In the genomic region with DNA sequence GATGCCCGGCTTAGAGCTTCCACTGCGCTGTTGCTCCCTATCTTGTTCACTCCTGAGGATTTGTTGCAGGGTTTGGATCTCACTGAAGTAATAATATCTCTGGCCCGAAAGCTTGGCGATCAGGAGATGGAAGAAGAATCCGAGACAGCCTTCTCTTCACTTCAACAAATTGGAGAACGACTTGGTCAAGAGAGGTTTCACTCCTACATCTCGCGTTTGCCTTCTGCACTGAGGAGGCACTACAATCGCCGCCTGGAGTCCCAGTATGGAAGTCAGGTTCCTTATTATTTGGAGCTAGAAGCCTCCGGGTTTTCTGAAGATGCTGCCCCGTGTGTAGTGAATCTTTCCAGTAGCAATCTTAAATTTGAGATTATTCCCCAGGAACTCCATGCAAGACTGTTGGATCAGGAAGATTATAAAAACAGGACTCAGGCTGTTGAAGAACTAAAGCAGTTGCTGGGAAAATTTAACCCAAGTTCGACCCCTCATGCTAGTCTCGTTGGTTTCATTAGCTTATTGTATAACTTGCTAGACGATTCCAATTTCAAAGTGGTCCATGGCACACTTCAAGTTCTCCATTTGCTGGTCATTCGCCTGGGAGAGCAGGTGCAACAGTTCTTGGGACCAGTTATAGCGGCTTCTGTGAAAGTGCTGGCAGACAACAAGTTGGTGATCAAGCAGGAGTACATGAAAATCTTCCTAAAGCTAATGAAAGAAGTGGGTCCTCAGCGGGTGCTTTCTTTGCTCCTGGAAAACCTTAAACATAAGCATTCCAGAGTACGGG, we compare ENCODE assay signal across 8 mouse cellular contexts. TPM values are rescaled to one million over a fixed set of nuclear protein-coding genes. Genes with fewer than 3 reads are reported as not detected.
DNase-seq lines count a peak whose midpoint lies in the region; ATAC-seq and TF ChIP-seq lines count a peak whose summit lies in the region.

No protein-coding gene starts in this region.

- H3K4me3 ChIP-seq in embryonic facial prominence, embryonic 10.5 days = peak overlapping the region; percentile 93
- H3K4me3 ChIP-seq in hindbrain, embryonic 15.5 days = peak overlapping the region; percentile 86
- H3K4me3 ChIP-seq in lung, embryonic 15.5 days = peak overlapping the region; percentile 96
- peak overlapping the region; percentile 90 for H3K4me3 ChIP-seq in stomach, postnatal 0 days (ENCODE audit: low read depth, low read length)

- no peak; the same call in 1 of the 2 replicates for TF ChIP-seq CTCF in stomach, postnatal 0 days (IDR thresholded peaks at IDR 0.05; ENCODE audit: low read depth)

- peak overlapping the region; percentile 77 for H3K9ac ChIP-seq in hindbrain, embryonic 15.5 days
- peak overlapping the region; percentile 97 for H3K9ac ChIP-seq in lung, embryonic 15.5 days
- H3K9ac ChIP-seq in stomach, postnatal 0 days (ENCODE audit: low read length) = peak overlapping the region; percentile 93

- H3K27me3 ChIP-seq in embryonic facial prominence, embryonic 10.5 days (replicated peaks; ENCODE audit: low read depth, poor library complexity, severe bottlenecking) = no peaks in the 10 kb centered on the region
- H3K27me3 ChIP-seq in hindbrain, embryonic 15.5 days = no peaks in the 10 kb centered on the region
- no peaks in the 10 kb centered on the region for H3K27me3 ChIP-seq in lung, embryonic 15.5 days
- H3K27me3 ChIP-seq in stomach, postnatal 0 days (ENCODE audit: control insufficient read depth, insufficient read depth, low read length) = no peaks in the 10 kb centered on the region

- WGBS in embryonic facial prominence, embryonic 10.5 days = 6% methylated on average over 19 of the region's 19 CpGs
- WGBS in hindbrain, embryonic 15.5 days = 3% methylated on average over 19 of the region's 19 CpGs
- 3% methylated on average over 19 of the region's 19 CpGs for WGBS in lung, embryonic 15.5 days
- WGBS in stomach, postnatal 0 days = 3% methylated on average over 19 of the region's 19 CpGs

- H3K27ac ChIP-seq in embryonic facial prominence, embryonic 10.5 days (replicated peaks) = peak overlapping the region; percentile 92
- peak overlapping the region; percentile 88 for H3K27ac ChIP-seq in hindbrain, embryonic 15.5 days (replicated peaks)
- peak overlapping the region; percentile 91 for H3K27ac ChIP-seq in lung, embryonic 15.5 days
- peak overlapping the region; percentile 95 for H3K27ac ChIP-seq in stomach, postnatal 0 days (replicated peaks)

- no peaks in the 10 kb centered on the region for H3K9me3 ChIP-seq in embryonic facial prominence, embryonic 10.5 days
- no peaks in the 10 kb centered on the region for H3K9me3 ChIP-seq in hindbrain, embryonic 15.5 days
- H3K9me3 ChIP-seq in lung, embryonic 15.5 days = no peaks in the 10 kb centered on the region
- no peaks in the 10 kb centered on the region for H3K9me3 ChIP-seq in stomach, postnatal 0 days (ENCODE audit: control insufficient read depth, low read length)

- TF ChIP-seq EP300 in stomach, postnatal 0 days (optimal IDR thresholded peaks at IDR 0.05) = no peak

- H3K36me3 ChIP-seq in embryonic facial prominence, embryonic 10.5 days (replicated peaks) = peaks cover 17% of the 10 kb centered on the region
- no peaks in the 10 kb centered on the region for H3K36me3 ChIP-seq in hindbrain, embryonic 15.5 days
- no peaks in the 10 kb centered on the region for H3K36me3 ChIP-seq in lung, embryonic 15.5 days
- no peaks in the 10 kb centered on the region for H3K36me3 ChIP-seq in stomach, postnatal 0 days (ENCODE audit: control insufficient read depth, insufficient read depth, low read length)

- peak; percentile 7 to 16 for DNase-seq in cerebellum, postnatal 14 days
- DNase-seq in cerebellum, adult 8-10 months = no peak
- peak; percentile 12 to 23 for DNase-seq in B cell, adult 2 months
- no peak for DNase-seq in embryonic facial prominence, embryonic 10.5 days (ENCODE audit: low spot score)
- no peak for DNase-seq in stomach, postnatal 0 days (ENCODE audit: low spot score)
- DNase-seq in layer of hippocampus, postnatal 36 days = no peak

- H3K4me1 ChIP-seq in embryonic facial prominence, embryonic 10.5 days = peaks cover 44% of the 10 kb centered on the region
- peaks cover 63% of the 10 kb centered on the region for H3K4me1 ChIP-seq in hindbrain, embryonic 15.5 days (replicated peaks)
- H3K4me1 ChIP-seq in lung, embryonic 15.5 days = peaks cover 37% of the 10 kb centered on the region
- H3K4me1 ChIP-seq in stomach, postnatal 0 days (replicated peaks; ENCODE audit: control insufficient read depth, insufficient read depth) = peaks cover 5% of the 10 kb centered on the region; the same call in 1 of the 2 replicates

- ATAC-seq in hindbrain, embryonic 15.5 days (ENCODE audit: low FRiP score, low read depth) = no peak
- no peak for ATAC-seq in lung, embryonic 15.5 days (ENCODE audit: borderline replicate concordance, extremely low read depth, low FRiP score, low TSS enrichment)
- no peak for ATAC-seq in stomach, postnatal 0 days (ENCODE audit: low FRiP score, low TSS enrichment)

- peak overlapping the region; percentile 92 for H3K4me2 ChIP-seq in hindbrain, embryonic 15.5 days
- H3K4me2 ChIP-seq in lung, embryonic 15.5 days = peak overlapping the region; percentile 87
- H3K4me2 ChIP-seq in stomach, postnatal 0 days (replicated peaks; ENCODE audit: low read depth) = peak overlapping the region; percentile 86

RNA-seq across cellular contexts. Expression of a gene that starts 1.2 kb away (rescaled TPM):
- polyA plus RNA-seq in embryonic facial prominence, embryonic 10.5 days (2016; fragmentation: Nextera tagmentation; extraction: Ambion mirVana) = 29.4 and 31.5 TPM in 2 replicates
- 22.6 and 23.2 TPM in 2 replicates for polyA plus RNA-seq in hindbrain, embryonic 15.5 days (2015; fragmentation: Nextera tagmentation; extraction: Ambion mirVana)
- polyA plus RNA-seq in lung, embryonic 15.5 days (2015; fragmentation: Nextera tagmentation; extraction: Ambion mirVana) = 26.5 and 28.5 TPM in 2 replicates
- polyA plus RNA-seq in stomach, postnatal 0 days (2015; fragmentation: Nextera tagmentation; extraction: Ambion mirVana) = 11.3 and 11.4 TPM in 2 replicates
- 10 to 100 TPM; 55.5 to 56.4 TPM for total RNA-seq in layer of hippocampus, postnatal 36 days (2021)

RNA-seq across cellular contexts. Expression of a gene that starts 1.5 kb away (rescaled TPM):
- polyA plus RNA-seq in embryonic facial prominence, embryonic 10.5 days (2016; fragmentation: Nextera tagmentation; extraction: Ambion mirVana) = 9.0 and 10.2 TPM in 2 replicates
- polyA plus RNA-seq in hindbrain, embryonic 15.5 days (2015; fragmentation: Nextera tagmentation; extraction: Ambion mirVana) = 20.6 and 21.9 TPM in 2 replicates
- polyA plus RNA-seq in lung, embryonic 15.5 days (2015; fragmentation: Nextera tagmentation; extraction: Ambion mirVana) = 10.7 and 13.6 TPM in 2 replicates
- 7.6 and 8.1 TPM in 2 replicates for polyA plus RNA-seq in stomach, postnatal 0 days (2015; fragmentation: Nextera tagmentation; extraction: Ambion mirVana)
- 10 to 100 TPM; 26.2 to 26.8 TPM for total RNA-seq in layer of hippocampus, postnatal 36 days (2021)

RNA-seq across cellular contexts. Expression of a gene that starts 49.1 kb away (rescaled TPM):
- 0.99 and 1.2 TPM in 2 replicates for polyA plus RNA-seq in embryonic facial prominence, embryonic 10.5 days (2016; fragmentation: Nextera tagmentation; extraction: Ambion mirVana)
- polyA plus RNA-seq in hindbrain, embryonic 15.5 days (2015; fragmentation: Nextera tagmentation; extraction: Ambion mirVana) = 2.1 and 2.8 TPM in 2 replicates
- polyA plus RNA-seq in lung, embryonic 15.5 days (2015; fragmentation: Nextera tagmentation; extraction: Ambion mirVana) = 1.4 and 4.3 TPM in 2 replicates
- 2.0 and 2.1 TPM in 2 replicates for polyA plus RNA-seq in stomach, postnatal 0 days (2015; fragmentation: Nextera tagmentation; extraction: Ambion mirVana)
- 10 to 100 TPM; 14.2 to 16.8 TPM for total RNA-seq in layer of hippocampus, postnatal 36 days (2021)

Comparison
In these comparisons a context has a peak if more than half of its experiments do, and no peak if none do; other contexts are left out.
1. DNase-seq: peak in cerebellum, postnatal 14 days (2 of 2) and B cell, adult 2 months (2 of 2); none in cerebellum, adult 8-10 months (single experiment), embryonic facial prominence, embryonic 10.5 days (single experiment), stomach, postnatal 0 days (single experiment) and layer of hippocampus, postnatal 36 days (0 of 2).
2. Peak in every context shown above with its lines, with median percentiles within 50 percentile points of each other: H3K27ac ChIP-seq, H3K4me3 ChIP-seq, H3K4me2 ChIP-seq and H3K9ac ChIP-seq.